Mouse (Mus musculus) forebrain, postnatal 0 days (tissue): Measurements from ENCODE around the gene Itfg2. TPM values are rescaled to one million over a fixed set of nuclear protein-coding genes. Genes with fewer than 3 reads are reported as not detected.

ENCODE experiments used
- ATAC-seq: fragments of 200-750 bp; cut with Nextera tagmentation; 2 replicates; pipeline ENCODE4 v1.8.0; 2017; ENCODE audit warnings: mild to moderate bottlenecking, moderate library complexity
- DNase-seq: peaks from one replicate; pipeline ENCODE4 v3.0.0-alpha.2; 2015
- H3K27ac ChIP-seq: fragments of 300-500 bp; sonication (generic); 2 replicates; pipeline ENCODE4 v1.5.1; 2014; ENCODE audit warnings: low read depth, mild to moderate bottlenecking, antibody characterized with exemption, low read length, moderate library complexity, mixed read lengths
- H3K27me3 ChIP-seq: fragments of 300-500 bp; sonication (generic); 2 replicates; pipeline ENCODE4 v1.6.1; 2014; ENCODE audit warnings: mild to moderate bottlenecking, low read length, mixed read lengths; ENCODE audit not compliant: insufficient read depth
- H3K36me3 ChIP-seq: fragments of 300-500 bp; sonication (generic); 2 replicates; pipeline ENCODE4 v1.6.1; 2014; ENCODE audit warnings: mild to moderate bottlenecking, moderate library complexity; ENCODE audit not compliant: insufficient read depth
- H3K4me1 ChIP-seq: fragments of 300-500 bp; sonication (generic); 2 replicates; pipeline ENCODE4 v1.6.1; 2014; ENCODE audit warnings: antibody characterized with exemption; ENCODE audit not compliant: insufficient read depth
- H3K4me2 ChIP-seq: fragments of 300-500 bp; sonication (generic); 2 replicates; pipeline ENCODE4 v1.6.1; 2014; ENCODE audit warnings: low read depth, mild to moderate bottlenecking, moderate library complexity
- H3K4me3 ChIP-seq: fragments of 300-500 bp; sonication (generic); 2 replicates; pipeline ENCODE4 v1.5.1; 2014; ENCODE audit warnings: low read depth, low read length, mixed read lengths
- H3K9ac ChIP-seq: fragments of 300-500 bp; sonication (generic); 2 replicates; pipeline ENCODE4 v1.6.1; 2014; ENCODE audit warnings: mild to moderate bottlenecking
- H3K9me3 ChIP-seq: fragments of 300-500 bp; sonication (generic); 2 replicates; pipeline ENCODE4 v1.6.1; 2016; ENCODE audit warnings: low read length
- CTCF ChIP-seq: sonication (generic); IDR thresholded peaks from 2 replicates; pipeline ENCODE4 v1.5.1; 2016; ENCODE audit warnings: antibody characterized with exemption, control low read depth, low read depth
- WGBS: fragments of 180-500 bp; shearing (Covaris S2); extraction: QIAGEN DNeasy Blood & Tissue Kit; methylation state at CpG from one replicate; pipeline ENCODE4 v1.1.7; 2014; 5-methylcytosine and 5-hydroxymethylcytosine counted together
- polyA plus RNA-seq: library from polyadenylated mRNA; unstranded; fragments of >200 nt; fragmentation: Nextera tagmentation; extraction: Ambion mirVana; gene quantifications from 2 replicates; pipeline ENCODE4 v1.2.1, GENCODE M21; 2015
- total RNA-seq: library from RNA; depleted of rRNA; stranded (reverse); fragments of >200 nt; gene quantifications from 2 replicates; pipeline ENCODE4 v1.2.3, GENCODE M21; 2014; rRNA removed

Itfg2 gene
- total RNA-seq (25.3 and 57.6 TPM in 2 replicates), polyA plus RNA-seq (28.1 and 33.7 TPM in 2 replicates)

- H3K9ac ChIP-seq: peak within 1 kb of the TSS; percentile 81
- H3K27ac ChIP-seq: peak within 1 kb of the TSS; percentile 98
- no peaks in the 10 kb centered on the region for H3K9me3 ChIP-seq
- peak within 1 kb of the TSS; percentile 53 for H3K4me3 ChIP-seq
- DNase-seq (peak; percentile 99), ATAC-seq (peak; percentile 97)
- WGBS: under 1% methylated on average over 42 of the region's 42 CpGs
- H3K4me2 ChIP-seq: peak within 1 kb of the TSS; percentile 66
- peaks cover 8% of the 10 kb centered on the region for H3K36me3 ChIP-seq
- H3K27me3 ChIP-seq: no peaks in the 10 kb centered on the region
- TF ChIP-seq CTCF: peak; percentile 17; the same call in 1 of the 2 replicates
- H3K4me1 ChIP-seq: 0 out of 2 replicates have a peak, but pooled peaks cover 6% of the 10 kb centered on the region
These were observed at the start of gene Itfg2 for GRCm38 (mm10) chr6:128424269-128425019. Gene Itfg2 (minus strand): TSS chr6:128424931.

DNA sequence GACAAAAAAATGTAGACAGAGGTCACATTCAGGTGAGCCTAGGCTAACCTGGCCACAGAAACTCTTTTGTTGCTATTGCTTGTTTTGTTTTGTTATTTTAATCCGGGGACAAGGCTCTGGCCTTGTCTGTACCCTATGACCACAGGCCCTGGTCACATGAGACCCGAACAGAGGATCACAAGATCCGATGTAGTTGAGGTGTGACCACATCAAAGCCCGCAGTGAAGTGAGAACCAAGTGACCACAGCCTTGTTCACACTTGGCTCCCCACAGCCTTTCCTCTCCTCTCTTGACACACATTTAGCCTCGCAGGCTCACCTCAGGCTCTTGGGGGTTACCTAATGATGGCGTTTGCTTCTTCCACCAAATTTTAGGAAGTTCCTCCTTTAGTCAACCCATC is 49.4 kb upstream of the Itfg2 start:
- H3K9ac ChIP-seq: no peak overlapping the region
- no peaks in the 10 kb centered on the region for H3K4me1 ChIP-seq
- H3K36me3 ChIP-seq: no peaks in the 10 kb centered on the region
- H3K4me2 ChIP-seq: no peak overlapping the region
- no peaks in the 10 kb centered on the region for H3K9me3 ChIP-seq
- TF ChIP-seq CTCF: no peak
- no peaks in the 10 kb centered on the region for H3K27me3 ChIP-seq
- no peak overlapping the region for H3K4me3 ChIP-seq
- DNase-seq: no peak
- no peak for ATAC-seq
- H3K27ac ChIP-seq: no peak overlapping the region
- 94% methylated on average over 6 of the region's 6 CpGs for WGBS

- Histone ChIP-seq H3K4me2 (no peak overlapping the region), H3K9ac (no peak overlapping the region), H3K36me3 (no peaks in the 10 kb centered on the region), H3K4me3 (no peak overlapping the region), H3K27ac (no peak overlapping the region), H3K4me1 (no peaks in the 10 kb centered on the region), H3K27me3 (no peaks in the 10 kb centered on the region), H3K9me3 (no peaks in the 10 kb centered on the region)
- WGBS: 10% methylated on average over 10 of the region's 12 CpGs
- TF ChIP-seq CTCF: no peak
- DNase-seq (no peak), ATAC-seq (no peak)
These were observed 44.7 kb upstream of the Itfg2 start for GRCm38 (mm10) chr6:128469451-128469850.

DNA sequence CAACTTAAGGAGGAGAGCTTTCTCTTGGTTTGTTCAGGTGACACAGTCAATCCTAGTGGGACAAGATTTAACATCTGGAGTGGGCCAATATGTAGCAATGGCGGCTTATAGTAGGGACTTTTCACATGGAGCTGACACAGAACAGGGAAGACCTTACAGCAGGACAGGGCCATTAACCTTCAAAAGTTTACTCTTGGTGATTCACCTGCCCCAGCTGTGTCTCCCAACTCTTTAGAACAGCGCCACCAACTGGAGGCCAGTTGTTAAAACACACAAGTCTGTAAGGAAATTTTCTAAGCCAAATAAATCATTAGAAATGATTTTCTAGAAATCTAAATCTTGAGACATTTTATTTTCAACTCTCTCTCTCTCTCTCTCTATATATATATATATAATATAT is 42.6 kb upstream of the Itfg2 start:
- H3K4me3 ChIP-seq: no peak overlapping the region
- H3K4me2 ChIP-seq: no peak overlapping the region
- no peak for TF ChIP-seq CTCF
- no peaks in the 10 kb centered on the region for H3K4me1 ChIP-seq
- no peaks in the 10 kb centered on the region for H3K36me3 ChIP-seq
- no peak overlapping the region for H3K27ac ChIP-seq
- no peak for ATAC-seq
- DNase-seq: no peak
- no peak overlapping the region for H3K9ac ChIP-seq
- 50% methylated on average over 2 of the region's 2 CpGs for WGBS
- no peaks in the 10 kb centered on the region for H3K9me3 ChIP-seq
- H3K27me3 ChIP-seq: no peaks in the 10 kb centered on the region

DNA sequence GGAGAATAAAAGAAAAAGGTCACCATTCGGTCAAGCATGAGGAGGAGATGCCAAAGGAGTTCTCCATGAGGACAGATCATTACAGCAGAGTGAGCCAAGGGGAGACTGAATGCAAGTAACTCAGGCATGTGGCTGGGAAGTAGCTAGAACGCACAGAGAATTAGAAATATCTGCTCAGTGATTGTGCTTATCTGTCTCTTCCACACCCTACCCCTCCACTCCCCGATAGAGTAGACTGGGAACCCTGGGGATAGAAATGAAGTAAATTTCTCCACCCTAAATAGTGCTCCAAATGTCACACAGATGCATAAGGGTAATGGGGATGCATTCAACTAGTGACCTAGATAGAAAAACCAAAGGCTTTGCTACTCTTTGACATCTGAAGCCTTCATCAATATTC is 41.8 kb upstream of the Itfg2 start:
- Histone ChIP-seq H3K4me2 (no peak overlapping the region), H3K27ac (no peak overlapping the region), H3K36me3 (no peaks in the 10 kb centered on the region), H3K4me1 (no peaks in the 10 kb centered on the region), H3K9me3 (no peaks in the 10 kb centered on the region), H3K9ac (no peak overlapping the region), H3K4me3 (no peak overlapping the region), H3K27me3 (no peaks in the 10 kb centered on the region)
- no peak for ATAC-seq
- WGBS: 63% methylated on average over 3 of the region's 3 CpGs
- no peak for DNase-seq
- TF ChIP-seq CTCF: no peak

GRCm38 (mm10) chr6:128466043-128466442 is 41.3 kb upstream of the Itfg2 start:
- 8% methylated on average over 7 of the region's 7 CpGs for WGBS
- H3K4me3 ChIP-seq: no peak overlapping the region
- H3K4me2 ChIP-seq: no peak overlapping the region

GRCm38 (mm10) chr6:128464996-128465395 is 40.3 kb upstream of the Itfg2 start:
- Histone ChIP-seq H3K4me3 (no peak overlapping the region), H3K9ac (no peak overlapping the region), H3K9me3 (no peaks in the 10 kb centered on the region), H3K27me3 (no peaks in the 10 kb centered on the region), H3K4me1 (no peaks in the 10 kb centered on the region), H3K36me3 (no peaks in the 10 kb centered on the region), H3K27ac (no peak overlapping the region), H3K4me2 (no peak overlapping the region)
- DNase-seq: no peak
- WGBS: 79% methylated on average over 4 of the region's 4 CpGs
- no peak for ATAC-seq
- no peak for TF ChIP-seq CTCF

More at GRCm38 (mm10) chr6:128466043-128466442, 41.3 kb upstream of the Itfg2 start:
- no peaks in the 10 kb centered on the region for H3K4me1 ChIP-seq
- no peaks in the 10 kb centered on the region for H3K27me3 ChIP-seq
- DNase-seq (no peak), ATAC-seq (peak; percentile 71; the same call in 1 of the 2 replicates)
- no peaks in the 10 kb centered on the region for H3K9me3 ChIP-seq
- TF ChIP-seq CTCF: no peak
- no peak overlapping the region for H3K9ac ChIP-seq
- no peaks in the 10 kb centered on the region for H3K36me3 ChIP-seq
- no peak overlapping the region for H3K27ac ChIP-seq
